Mouse (Mus musculus) hematopoietic stem cell, adult 5-6 weeks (primary cell): ENCODE results near the gene H2-Ob. TPM values are rescaled to one million over a fixed set of nuclear protein-coding genes. Genes with fewer than 3 reads are reported as not detected.
"Not testable (repeated sequence)": the region's sequence is repeated elsewhere in the genome, so short reads cannot be mapped to it uniquely, and the experiment has no call there.

Experiments
- ATAC-seq, 2 experiments: fragments of 125-278 bp in 1 of 2; replicated peaks in 1 of 2; 2 replicates each; pipeline ENCODE4 v1.8.0; 2016 to 2017; ENCODE audit warnings: inconsistent platforms in 2 of 2, mild to moderate bottlenecking in 2 of 2, moderate number of reproducible peaks in 2 of 2, low read depth in 1 of 2, moderate TSS enrichment in 1 of 2; ENCODE audit not compliant: low FRiP score in 2 of 2, poor library complexity in 2 of 2, severe bottlenecking in 2 of 2, insufficient read depth in 1 of 2, low TSS enrichment in 1 of 2
- total RNA-seq: library from RNA; stranded (forward); fragments of 172-1452, 232-1000 nt; gene quantifications from 2 replicates; pipeline ENCODE4 v1.2.3, GENCODE M21; 2017

The H2-Ob gene
- total RNA-seq, 1 experiment from 2014 or later = 60.2 TPM

GRCm38 (mm10) chr17:34205021-34205745 is 33.5 kb upstream of the H2-Ob start:
- ATAC-seq = peak in 1 of 2 experiments; percentile 4; a peak in 1 of 4 replicates

DNA sequence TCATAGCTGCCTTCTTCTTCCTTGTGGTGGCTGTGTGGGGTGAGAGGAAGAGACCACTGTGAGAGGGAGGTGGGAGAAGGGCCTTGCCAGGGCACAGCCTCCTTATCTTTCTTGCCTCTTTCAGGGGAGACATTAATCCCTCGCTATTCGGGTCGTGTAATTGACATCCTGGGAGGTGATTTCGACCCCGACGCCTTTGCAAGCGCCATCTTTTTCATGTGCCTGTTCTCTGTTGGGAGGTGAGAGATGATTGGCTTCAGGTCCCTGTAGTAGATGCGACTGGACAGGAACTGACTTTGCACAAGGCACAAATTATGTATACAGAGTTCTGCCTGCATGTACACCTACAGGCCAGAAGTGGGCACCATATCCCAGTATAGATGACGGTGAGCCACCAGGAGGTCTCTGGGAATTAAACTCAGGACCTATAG is 32.9 kb upstream of the H2-Ob start:
- ATAC-seq = peak; percentile 26 to 57; a peak in 3 of 4 replicates

DNA sequence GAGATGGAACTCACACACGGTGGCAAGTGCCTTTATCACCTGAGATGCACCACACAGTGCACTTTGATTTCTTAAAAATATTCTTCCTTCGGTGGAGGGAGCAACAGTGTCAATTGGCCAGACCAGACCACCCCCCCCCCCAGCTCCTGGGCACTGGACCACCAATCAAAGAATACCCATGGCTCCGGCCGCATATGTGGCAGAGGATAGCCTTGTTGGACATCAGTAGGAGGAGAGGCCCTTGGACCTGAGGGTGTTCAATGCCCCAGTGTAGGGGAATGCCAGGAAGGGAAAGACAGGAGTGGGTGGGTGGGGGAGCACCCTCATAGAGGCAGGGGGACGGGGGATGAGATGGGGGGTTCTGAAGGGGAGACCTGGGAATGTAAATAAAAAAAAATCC is 32.0 kb upstream of the H2-Ob start:
- ATAC-seq = no peak

- no peak for ATAC-seq
These were observed 31.2 kb upstream of the H2-Ob start for GRCm38 (mm10) chr17:34207456-34207855.

DNA sequence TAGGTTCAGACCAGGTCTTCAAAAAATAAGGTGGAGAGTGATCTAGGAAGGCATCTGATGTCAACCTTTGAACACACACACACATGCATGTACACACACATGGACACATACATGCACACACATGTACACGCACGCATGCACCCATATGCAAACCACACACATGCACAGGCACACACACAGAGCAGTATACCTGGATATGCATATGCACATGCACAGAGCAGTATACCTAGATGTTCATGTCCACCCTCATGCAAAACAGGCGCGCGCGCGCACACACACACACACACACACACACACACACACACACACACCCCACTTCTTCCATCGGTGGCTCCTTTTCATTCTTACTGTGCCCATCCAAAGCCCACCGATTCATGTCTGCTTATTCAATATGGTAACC is 30.8 kb upstream of the H2-Ob start:
- no peak for ATAC-seq

DNA sequence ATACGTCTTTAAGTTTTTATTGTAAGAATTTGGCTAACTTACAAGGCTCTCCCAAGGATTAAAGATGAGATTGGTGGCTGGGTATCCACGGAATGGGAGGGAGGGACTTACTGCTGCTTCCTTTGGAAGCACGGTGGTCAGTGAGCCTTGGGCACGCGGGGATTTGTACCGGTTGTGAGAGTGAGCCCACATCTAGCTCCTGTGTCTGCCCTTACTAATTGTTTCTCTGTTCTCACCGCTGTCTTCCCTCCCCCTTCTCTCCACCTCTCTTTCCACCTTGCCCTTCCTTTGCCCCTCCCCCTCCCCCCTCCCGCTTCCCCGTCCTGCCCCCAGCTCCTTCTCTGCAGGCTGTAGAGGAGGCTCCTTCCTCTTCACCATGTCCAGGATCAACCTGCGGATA is 30.3 kb upstream of the H2-Ob start:
- no peak for ATAC-seq

GRCm38 (mm10) chr17:34209680-34210079 is 29.0 kb upstream of the H2-Ob start:
- no peak for ATAC-seq

DNA sequence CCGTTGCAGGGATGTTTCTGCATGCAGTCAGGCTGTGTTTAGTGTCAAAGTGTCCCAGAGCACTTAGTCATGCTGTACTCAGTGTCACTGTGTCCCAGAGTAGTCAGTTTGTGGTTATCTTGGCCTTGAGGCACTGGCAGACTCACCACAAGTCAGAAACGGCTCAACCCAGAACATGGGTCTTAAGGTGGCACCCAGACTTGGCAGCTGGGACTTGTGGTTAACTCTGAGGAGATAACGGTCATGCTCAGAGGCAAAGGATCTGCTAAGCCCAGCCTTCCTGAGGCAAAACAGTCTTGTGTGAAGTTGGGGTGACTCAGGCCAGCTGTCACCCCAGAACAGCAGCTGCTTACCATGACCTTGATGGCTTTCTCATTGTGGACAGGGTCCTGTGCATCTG is 28.1 kb upstream of the H2-Ob start:
- peak; percentile 82 to 88 for ATAC-seq

- ATAC-seq = no peak
These were observed 26.8 kb upstream of the H2-Ob start for GRCm38 (mm10) chr17:34211746-34212365.

DNA sequence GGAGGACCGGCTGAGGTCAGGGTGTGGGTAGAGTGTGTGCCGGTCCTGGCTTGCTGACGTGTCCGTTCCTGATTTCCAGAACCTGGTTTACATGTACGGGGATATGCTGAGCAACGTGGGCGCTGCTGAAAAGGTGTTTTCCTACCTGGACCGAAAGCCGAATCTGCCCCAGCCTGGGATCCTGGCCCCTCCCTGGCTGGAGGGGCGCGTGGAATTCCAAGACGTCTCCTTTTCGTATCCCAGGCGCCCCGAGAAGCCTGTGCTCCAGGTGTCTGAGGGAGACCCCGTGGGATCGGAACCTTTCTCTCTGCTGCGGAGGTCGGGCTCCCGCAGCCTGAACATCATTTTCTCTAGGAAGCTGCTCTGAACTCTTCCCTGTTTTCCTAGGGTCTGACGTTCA is 24.8 kb upstream of the H2-Ob start:
- no peak for ATAC-seq

DNA sequence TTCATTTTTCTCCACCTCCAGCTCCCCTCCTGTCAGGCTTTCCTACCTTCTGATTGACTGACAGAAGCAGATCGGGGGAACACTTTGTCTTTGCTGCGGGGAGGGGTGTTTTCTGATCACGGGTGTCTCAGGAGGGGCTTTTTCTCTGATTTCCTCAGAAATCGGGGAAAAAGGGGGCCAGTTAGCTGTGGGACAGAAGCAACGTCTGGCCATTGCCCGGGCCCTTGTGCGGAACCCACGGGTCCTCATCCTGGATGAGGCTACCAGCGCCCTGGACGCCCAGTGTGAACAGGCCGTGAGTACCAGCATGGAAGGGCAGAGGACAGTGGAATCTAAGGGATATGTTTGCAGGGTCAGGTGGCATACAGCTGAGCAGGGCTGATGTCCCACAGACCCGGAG is 23.5 kb upstream of the H2-Ob start:
- ATAC-seq = no peak

DNA sequence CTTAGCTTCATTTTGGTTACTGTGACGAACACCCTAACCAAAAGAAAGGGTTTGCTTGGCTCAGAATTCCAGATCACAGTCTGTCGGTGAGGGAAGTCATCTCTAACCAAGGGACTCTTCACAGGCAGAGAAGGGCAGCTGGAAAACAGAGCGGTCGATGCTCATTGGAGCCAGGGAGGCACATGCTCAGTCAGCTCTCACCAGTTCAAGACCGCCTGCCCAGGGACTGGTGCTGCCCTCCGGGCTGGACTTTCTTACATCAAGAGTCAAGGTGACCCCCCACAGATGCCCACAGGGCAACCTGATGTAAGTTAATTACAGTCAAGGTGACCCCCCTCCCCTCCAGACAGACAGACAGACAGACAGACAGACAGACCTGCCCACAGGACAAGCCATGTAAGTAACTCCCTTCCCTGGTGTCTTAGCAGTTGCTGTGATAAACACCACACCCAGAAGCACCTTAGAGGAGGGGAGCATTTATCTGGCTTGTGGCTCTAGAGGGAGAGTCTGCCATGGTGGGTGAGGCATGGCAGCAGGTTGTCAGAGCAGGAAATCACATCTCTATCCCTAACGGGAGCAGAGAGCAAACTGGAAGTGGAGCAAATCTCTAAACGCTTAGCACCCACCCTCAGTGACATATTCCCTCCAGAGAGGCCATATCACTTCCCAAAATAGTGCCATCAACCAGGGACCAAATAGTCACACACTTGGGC is 21.3 kb upstream of the H2-Ob start:
- ATAC-seq = no peak

DNA sequence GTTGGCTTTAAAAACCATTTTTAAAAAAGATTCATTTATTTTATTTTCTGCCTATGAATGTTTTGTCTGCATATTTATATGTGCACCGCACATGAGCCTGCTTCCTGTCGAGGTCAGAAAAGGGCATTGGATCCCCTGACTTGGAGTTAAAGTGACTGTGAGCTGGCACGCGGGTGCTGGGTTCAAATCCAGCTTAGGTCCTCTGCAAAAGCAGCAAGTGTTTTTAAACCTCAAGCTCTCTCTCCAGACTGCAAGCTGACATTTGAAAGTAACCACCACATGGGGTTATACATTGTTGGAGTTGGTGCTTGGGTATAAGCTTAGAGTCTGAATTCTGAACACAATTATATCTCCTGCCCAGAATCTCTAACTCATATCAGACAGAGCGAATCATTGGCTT is 20.7 kb upstream of the H2-Ob start:
- ATAC-seq = no peak

DNA sequence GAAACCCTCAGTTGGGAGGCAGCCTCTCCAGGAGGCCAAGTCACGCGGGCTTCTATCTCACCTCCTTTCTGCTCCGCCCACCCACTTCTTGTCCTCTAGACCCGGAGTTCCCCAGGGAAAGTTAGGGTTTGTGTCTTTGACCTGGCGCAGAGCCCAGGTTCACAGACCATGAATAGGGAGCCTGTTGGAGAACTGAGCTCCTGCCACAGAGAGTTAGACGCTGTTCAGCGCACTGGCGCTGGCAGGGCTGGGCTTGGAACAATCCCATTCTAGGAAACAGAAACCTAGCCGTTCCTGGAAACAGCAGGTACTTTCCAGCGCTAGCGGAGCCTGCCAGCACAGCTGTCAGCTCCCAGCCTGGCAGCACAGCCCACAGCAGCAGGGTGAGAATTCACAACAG is 20.0 kb upstream of the H2-Ob start:
- ATAC-seq = 0 out of 4 replicates have a peak, but pooled peaks have one; percentile 17 to 21

DNA sequence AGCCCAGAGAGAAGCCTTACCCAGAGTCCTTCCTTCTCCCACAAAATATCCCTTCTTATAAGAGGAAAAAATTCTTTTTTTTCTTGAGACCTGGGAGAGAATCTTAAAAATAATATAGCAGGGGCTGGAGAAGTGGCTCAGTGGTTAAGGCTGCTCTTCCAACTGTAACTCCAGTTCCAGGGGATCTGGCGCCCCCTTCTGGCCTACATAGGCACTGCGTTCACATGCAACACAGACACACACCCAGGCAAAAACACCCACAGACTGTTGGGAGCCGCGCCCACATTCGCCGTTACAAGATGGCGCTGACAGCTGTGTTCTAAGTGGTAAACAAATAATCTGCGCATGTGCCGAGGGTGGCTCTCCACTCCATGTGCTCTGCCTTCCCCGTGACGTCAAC is 19.6 kb upstream of the H2-Ob start:
- ATAC-seq = 0 out of 4 replicates have a peak, but pooled peaks of 1 of the 2 experiments have one; percentile 39

- ATAC-seq = not testable (repeated sequence)
These were observed 18.9 kb upstream of the H2-Ob start for GRCm38 (mm10) chr17:34219801-34220200.

- ATAC-seq = not testable (repeated sequence)
These were observed 18.3 kb upstream of the H2-Ob start for GRCm38 (mm10) chr17:34220401-34220800.

- no peak for ATAC-seq
These were observed 13.9 kb upstream of the H2-Ob start for GRCm38 (mm10) chr17:34224816-34225215.
